Mouse (Mus musculus) thymus, postnatal 14 days (tissue): ENCODE data around the gene Pax8.
A peak's percentile ranks its signal among the peaks of the same experiment; 100 is the strongest.

Experiments
- DNase-seq: peaks from one replicate; pipeline ENCODE4 v3.0.0; 2021

Pax8 gene

GRCm38 (mm10) chr2:24475420-24475819 lies at the start of gene Pax8:
Gene Pax8 (minus strand): TSS chr2:24475599.
- no peak for DNase-seq

- DNase-seq = peak; percentile 5
These were observed 46.2 kb upstream of the Pax8 start for GRCm38 (mm10) chr2:24521430-24522226.

GRCm38 (mm10) chr2:24520576-24521272 lies 45.3 kb upstream of the Pax8 start:
- DNase-seq = no peak

GRCm38 (mm10) chr2:24516946-24517345 lies 41.5 kb upstream of the Pax8 start:
- no peak for DNase-seq

GRCm38 (mm10) chr2:24507359-24507758 lies 32.0 kb upstream of the Pax8 start:
- no peak for DNase-seq

DNA sequence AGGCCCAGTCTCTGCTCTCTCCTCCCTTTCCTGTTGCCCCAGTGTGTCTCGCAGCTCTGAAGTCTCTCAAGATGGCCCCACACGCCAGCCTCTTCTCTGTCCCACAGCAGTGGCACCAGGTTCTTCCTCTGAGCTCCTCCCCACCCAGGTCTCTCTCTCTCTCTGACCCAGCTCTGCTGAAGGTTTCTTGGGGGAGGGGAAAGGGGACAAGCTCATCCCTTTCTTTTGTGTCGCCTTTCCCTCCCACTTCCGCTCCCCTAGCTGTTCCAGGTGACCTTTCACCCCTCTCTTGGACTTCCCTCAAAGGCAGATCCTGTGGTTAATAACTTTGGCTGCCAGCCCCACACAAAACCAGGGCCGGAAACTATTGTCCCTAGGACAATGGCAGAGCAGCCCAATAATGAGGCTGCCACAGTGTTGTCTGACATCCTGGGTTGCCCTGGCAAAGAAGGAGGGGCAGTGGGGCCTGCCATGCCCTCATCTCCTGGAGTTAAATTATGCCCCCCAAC lies 27.6 kb upstream of the Pax8 start:
- DNase-seq = no peak

GRCm38 (mm10) chr2:24500921-24501320 lies 25.5 kb upstream of the Pax8 start:
- no peak for DNase-seq

DNA sequence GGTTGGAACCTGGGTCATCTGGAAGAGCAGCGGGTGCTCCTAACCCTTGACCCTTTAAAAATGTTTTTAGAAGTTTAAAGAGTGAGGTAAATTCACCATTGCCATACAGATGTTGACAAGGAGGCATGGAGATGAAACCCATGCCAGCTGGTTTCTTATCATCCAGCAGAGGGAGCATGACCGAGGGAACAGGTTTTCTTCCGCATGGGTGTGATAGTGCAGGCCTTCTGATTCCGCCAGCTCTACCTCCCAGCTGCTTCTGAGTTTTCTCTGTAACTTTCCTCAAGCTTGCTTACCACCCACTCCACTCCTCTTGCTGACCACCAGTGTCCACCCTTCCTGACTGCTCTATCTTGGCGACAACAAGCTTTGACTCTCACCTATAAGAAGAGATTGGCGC lies 15.2 kb upstream of the Pax8 start:
- peak; percentile 5 for DNase-seq

GRCm38 (mm10) chr2:24488660-24489059 lies 13.3 kb upstream of the Pax8 start:
- DNase-seq = no peak

- DNase-seq = no peak
These were observed 11.8 kb upstream of the Pax8 start for GRCm38 (mm10) chr2:24487056-24487825.

GRCm38 (mm10) chr2:24485398-24485797 lies 10.0 kb upstream of the Pax8 start:
- no peak for DNase-seq

GRCm38 (mm10) chr2:24479906-24480305 lies 4.5 kb upstream of the Pax8 start:
- no peak for DNase-seq

GRCm38 (mm10) chr2:24479151-24479550 lies 3.8 kb upstream of the Pax8 start:
- DNase-seq = no peak

GRCm38 (mm10) chr2:24478611-24479010 lies 3.2 kb upstream of the Pax8 start:
- DNase-seq = no peak

- no peak for DNase-seq
These were observed 653 bp downstream of the Pax8 start for GRCm38 (mm10) chr2:24474514-24475378.

DNA sequence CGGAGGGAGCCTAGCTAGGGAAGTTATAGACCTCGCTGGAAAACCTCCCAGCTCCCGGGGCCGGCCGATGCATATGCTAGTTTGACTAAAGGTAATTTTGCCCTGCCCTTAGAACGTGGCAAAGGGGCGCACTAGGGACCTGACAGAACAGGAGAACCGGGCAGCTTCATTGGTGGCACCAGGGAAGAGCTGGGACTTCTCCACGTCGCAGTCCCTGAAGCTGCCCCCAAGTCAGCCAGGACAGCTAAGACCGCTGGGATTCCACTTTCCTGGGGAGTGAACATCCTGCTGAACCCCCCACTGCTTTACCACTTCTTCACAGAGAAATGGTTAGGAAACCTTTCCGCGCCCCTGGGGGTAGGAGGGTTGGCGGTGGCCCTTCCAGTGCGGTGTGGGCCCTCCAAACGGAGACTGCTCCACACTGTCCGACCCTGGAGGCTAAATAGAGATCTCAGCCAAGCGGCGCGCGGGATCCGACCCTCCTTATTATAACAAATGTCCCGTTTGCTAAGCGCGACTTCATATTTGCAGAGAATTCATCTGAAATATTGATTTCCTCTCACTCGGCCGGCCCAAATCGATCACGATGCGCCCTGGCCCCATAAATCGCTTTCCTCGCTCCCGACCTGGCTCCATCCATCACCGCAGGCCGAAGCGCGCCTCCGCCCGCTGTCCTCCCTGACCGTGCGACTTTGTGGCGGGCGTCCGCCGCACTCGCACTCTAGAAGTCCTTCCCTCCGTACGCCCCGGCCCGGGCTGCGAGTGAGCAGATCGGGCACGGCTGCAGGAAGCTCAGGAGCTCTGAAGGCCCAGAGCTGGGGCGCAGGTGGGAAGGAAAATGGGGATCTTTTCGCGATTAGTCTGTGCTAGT lies 1.5 kb downstream of the Pax8 start:
- no peak for DNase-seq

GRCm38 (mm10) chr2:24472677-24473076 lies 2.7 kb downstream of the Pax8 start:
- DNase-seq = no peak

- no peak for DNase-seq
These were observed 3.3 kb downstream of the Pax8 start for GRCm38 (mm10) chr2:24472111-24472510.

DNA sequence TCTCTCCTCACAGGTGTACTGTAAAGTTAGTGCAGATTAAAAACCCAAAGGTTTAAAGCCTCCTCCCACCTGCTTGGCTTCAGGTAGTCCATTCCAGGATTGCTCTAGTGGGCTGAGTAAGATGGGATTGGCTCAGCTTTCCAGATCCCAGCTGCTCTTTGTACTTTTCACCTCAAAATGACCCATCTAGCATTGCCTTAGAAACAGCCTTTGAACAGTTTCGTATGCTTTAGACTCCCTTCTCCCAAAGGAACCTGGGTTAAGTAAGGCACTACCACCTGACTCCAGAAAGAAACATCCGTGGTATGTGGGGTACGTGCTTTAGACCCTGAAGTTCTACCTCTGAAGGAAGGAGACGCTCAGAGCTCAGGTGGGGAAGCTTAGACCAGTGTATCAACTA lies 6.3 kb downstream of the Pax8 start:
- DNase-seq = no peak

DNA sequence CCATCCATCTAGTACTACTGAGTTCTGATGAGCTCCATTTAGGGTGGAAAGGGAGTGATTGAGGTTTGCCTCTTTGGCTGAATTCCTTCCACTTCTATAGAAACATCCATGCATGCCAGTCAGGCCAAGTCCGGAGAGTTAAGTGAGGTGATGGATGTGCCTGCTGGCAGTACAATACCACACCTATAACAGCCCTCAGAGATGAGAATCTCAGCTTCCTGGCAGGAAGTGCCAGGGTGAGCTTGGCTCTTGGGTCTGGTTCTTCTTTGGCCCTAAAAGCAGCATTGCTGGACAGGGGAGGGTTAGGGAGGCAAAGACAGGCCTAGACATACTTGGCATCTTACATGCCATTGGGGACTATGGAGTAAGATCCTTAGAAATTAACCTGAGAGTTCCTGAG lies 7.0 kb downstream of the Pax8 start:
- DNase-seq = no peak

GRCm38 (mm10) chr2:24467156-24467555 lies 8.2 kb downstream of the Pax8 start:
- no peak for DNase-seq

DNA sequence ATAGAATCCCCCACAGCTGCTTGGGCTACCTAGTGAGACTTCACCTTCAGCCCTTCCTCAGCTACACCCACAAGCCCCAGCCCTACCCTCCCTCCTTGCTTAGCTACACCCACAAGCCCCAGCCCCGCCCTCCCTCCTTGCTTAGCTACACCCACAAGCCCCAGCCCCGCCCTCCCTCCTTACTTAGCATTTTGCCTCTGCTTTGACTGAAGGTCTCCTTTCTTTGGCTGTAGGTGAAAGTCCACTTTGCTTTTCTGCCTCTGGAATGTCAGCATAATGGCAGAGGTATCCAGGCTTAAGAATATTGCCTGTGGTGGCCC lies 14.6 kb downstream of the Pax8 start:
- DNase-seq = no peak
